Mouse (Mus musculus) adrenal gland, postnatal 4 days (tissue): Measurements from ENCODE around the gene Prkag1. TPM values are rescaled to one million over a fixed set of nuclear protein-coding genes. Genes with fewer than 3 reads are reported as not detected.

Experiments
- DNase-seq, 2 experiments: peaks; one replicate each; pipeline ENCODE4 v3.0.0; 2021 to 2022; ENCODE audit warnings: low spot score in 2 of 2, mixed read lengths in 2 of 2
- total RNA-seq, 2 experiments: library from RNA; stranded (reverse); gene quantifications; 2 replicates each; pipeline ENCODE4 v1.2.3; 2021

Gene Prkag1
- total RNA-seq, 2 experiments from 2014 or later = 66.4 to 68.2 TPM

DNA sequence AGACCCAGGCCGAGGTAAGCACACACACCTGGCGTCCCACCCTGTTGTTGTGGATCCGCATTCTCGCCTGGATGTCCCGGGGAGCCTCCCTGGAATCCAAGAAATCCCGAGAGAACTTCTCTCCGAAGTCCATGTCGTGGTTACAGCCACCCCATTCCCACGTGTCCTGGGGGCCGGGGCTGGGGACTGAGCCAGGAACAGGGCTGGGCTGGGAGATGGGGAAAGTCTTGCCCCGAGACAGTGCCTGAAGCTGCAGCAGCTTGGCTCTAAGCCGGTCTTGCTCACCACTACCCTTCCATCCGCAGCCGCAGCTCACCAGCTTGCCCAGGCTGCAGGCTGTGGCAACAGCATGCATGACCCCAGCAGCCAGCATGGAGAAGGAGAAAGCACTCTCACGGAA, 57.2 kb downstream of the Prkag1 start:
- no peak for DNase-seq

DNA sequence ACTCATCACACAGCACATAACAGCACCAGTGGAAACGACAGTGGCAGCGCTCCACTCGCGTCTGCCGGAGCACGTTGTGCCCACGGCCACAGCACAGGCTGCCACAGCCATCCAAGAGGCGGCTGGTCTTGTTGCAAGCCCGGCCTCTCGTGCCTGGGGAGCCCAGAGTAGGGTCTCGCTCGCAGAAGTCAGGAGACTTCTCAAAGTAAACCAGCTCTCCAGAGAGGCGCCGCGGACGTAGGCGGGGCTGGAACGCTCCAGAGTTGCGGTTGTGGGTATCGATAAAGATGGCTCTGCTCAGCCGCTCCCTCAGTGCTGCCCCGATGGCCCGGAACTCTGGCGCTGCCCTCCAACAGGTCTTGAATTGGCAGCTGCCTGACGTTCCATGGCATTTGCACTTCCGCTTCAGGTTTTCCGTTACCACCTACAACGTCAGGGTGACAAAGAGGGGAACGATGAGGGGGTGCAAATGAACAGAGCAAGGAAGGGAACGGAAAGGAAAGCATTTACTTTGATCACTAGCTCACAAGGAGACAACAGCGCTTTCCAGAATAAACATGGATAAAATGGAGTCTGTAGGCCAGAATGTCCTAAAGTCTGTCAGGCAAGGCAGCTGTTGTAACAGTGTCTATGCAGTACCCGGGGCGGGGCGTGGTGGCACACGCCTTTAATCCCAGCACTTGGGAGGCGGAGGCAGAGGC, 58.7 kb downstream of the Prkag1 start:
- no peak for DNase-seq

DNA sequence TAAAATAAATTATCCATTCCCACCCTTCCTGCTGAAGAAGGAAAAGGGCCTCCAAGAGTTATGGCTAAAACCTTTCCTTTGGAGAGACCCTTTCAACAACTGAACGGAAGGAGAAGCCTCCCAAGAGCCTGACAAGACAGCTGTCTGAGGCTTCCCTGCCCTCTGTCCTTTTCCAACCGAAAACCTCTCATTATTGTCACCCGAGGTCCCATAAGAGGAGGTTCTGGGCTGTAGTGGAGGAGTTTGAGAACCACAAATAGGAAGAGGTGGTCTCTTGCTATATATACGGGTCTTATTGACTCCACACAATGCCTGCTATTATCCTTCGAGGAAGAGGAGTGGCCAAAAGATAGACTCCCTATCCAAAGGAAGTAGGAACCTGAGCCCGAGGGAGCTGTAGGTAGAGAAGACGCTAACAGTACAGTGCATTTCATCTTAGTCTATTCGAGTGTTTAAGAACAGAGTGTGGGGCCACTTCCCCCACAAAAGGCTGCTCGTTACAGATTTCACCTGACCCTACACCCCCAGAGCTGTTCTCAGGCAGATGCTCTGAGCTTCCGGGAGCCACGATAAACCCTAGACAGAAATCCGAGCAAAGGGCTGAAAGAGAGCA, 59.4 kb downstream of the Prkag1 start:
- DNase-seq = no peak

DNA sequence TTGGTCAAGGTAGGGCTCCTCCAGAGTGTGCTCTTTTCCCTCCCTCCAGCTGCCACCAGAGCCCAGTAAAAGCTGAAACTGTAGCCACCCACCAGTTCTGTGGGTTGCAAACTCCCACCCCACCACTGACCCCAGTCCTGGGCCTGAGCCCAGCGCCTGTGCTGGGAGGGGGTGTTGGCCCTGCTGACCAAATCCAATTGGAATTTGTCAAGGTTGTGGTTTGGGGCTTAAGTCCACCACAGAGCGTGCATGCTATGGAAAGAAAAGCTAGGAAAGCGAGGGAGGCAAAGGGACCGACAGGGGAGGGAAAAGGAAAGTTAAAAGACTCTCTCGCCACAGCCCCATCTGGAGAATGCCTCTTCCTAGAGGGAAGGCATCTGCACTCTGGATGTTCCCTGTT, 63.1 kb downstream of the Prkag1 start:
- DNase-seq = no peak

DNA sequence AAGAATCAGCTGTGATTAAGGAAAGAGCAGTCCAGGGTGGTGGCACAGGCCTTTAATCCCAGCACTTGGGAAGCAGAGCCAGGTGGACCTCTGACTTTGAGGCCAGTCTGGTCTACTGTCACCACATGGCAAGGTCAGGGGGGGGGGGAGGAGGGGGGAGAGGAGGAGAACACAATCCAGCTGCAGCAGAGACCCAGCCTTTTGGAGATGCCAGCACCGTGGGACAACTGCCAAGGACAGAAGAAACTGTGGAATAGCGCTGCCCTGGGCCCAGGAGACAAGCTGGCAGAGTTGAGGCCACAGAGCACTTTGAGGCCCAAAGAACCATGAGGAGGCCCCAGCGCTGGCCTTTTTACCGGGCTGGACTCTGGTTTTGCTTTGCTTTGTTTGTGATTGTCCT, 65.4 kb downstream of the Prkag1 start:
- DNase-seq = no peak

Other genes with a start within 250 kb of the Prkag1 start
- gene Adcy6, start 221.4 kb downstream of the Prkag1 start, total RNA-seq = 10 to 100 TPM; 78.0 to 83.3 TPM
- gene Cacnb3, start 200.7 kb downstream of the Prkag1 start, total RNA-seq = 10 to 100 TPM; 28.6 to 34.5 TPM
- 10 to 100 TPM; 76.4 to 85.9 TPM for gene Ddx23, start 168.6 kb downstream of the Prkag1 start, total RNA-seq
- 1 to 10 TPM; 1.1 to 1.9 TPM for gene Rnd1, start 154.1 kb downstream of the Prkag1 start, total RNA-seq
- under 1 TPM; 0.48 to 0.87 TPM for gene Ccdc65, start 123.3 kb downstream of the Prkag1 start, total RNA-seq
- 10 to 100 TPM; 15.9 to 19.1 TPM for gene Fkbp11, start 103.3 kb downstream of the Prkag1 start, total RNA-seq
- gene Arf3, start 68.3 kb downstream of the Prkag1 start, total RNA-seq = 100 to 1,000 TPM; 124 to 135 TPM
- gene Wnt10b, start 53.4 kb downstream of the Prkag1 start, total RNA-seq = 1 to 10 TPM in 1 of 2 experiments, under 1 TPM in 1; 0.68 to 1.2 TPM
- gene Wnt1, start 41.7 kb downstream of the Prkag1 start, total RNA-seq = not detected
- 1 to 10 TPM in 1 of 2 experiments, under 1 TPM in 1; 0.76 to 4.2 TPM for gene Ddn, start 22.0 kb downstream of the Prkag1 start, total RNA-seq
- 10 to 100 TPM; 68.9 to 71.5 TPM for gene Kmt2d, start 39.7 kb upstream of the Prkag1 start, total RNA-seq
- gene Rhebl1, start 63.0 kb upstream of the Prkag1 start, total RNA-seq = 1 to 10 TPM; 3.9 to 6.2 TPM
- gene Dhh, start 67.0 kb upstream of the Prkag1 start, total RNA-seq = 1 to 10 TPM; 2.1 to 2.9 TPM
- gene Lmbr1l, start 86.7 kb upstream of the Prkag1 start, total RNA-seq = 10 to 100 TPM; 41.5 to 45.9 TPM
- 100 to 1,000 TPM; 512 to 526 TPM for gene Tuba1b, start 103.0 kb upstream of the Prkag1 start, total RNA-seq
- not detected for gene Gm49450, start 122.0 kb upstream of the Prkag1 start, total RNA-seq
- gene Tuba1a, start 122.2 kb upstream of the Prkag1 start, total RNA-seq = 100 to 1,000 TPM; 323 to 446 TPM
- gene Tuba1c, start 198.4 kb upstream of the Prkag1 start, total RNA-seq = 100 to 1,000 TPM; 200 to 217 TPM
- gene Prph, start 223.7 kb upstream of the Prkag1 start, total RNA-seq = 10 to 100 TPM; 26.7 to 68.4 TPM
- gene Troap, start 243.1 kb upstream of the Prkag1 start, total RNA-seq = 10 to 100 TPM; 14.5 to 17.1 TPM